Mouse (Mus musculus) liver, adult 2 months (tissue): ENCODE measurements around the gene Serinc3.

ENCODE experiments used
- CTCF ChIP-seq: fragments of 200-500 bp; IDR thresholded peaks from 2 replicates; pipeline ENCODE4 v1.5.1; 2011; ENCODE audit warnings: low read depth, low read length, control low read depth
- POLR2A ChIP-seq: fragments of 200-500 bp; IDR thresholded peaks from 2 replicates; pipeline ENCODE4 v1.6.1; 2011; ENCODE audit warnings: low read length, control low read depth; ENCODE audit not compliant: insufficient read depth; ENCODE audit errors: extremely low read depth

DNA sequence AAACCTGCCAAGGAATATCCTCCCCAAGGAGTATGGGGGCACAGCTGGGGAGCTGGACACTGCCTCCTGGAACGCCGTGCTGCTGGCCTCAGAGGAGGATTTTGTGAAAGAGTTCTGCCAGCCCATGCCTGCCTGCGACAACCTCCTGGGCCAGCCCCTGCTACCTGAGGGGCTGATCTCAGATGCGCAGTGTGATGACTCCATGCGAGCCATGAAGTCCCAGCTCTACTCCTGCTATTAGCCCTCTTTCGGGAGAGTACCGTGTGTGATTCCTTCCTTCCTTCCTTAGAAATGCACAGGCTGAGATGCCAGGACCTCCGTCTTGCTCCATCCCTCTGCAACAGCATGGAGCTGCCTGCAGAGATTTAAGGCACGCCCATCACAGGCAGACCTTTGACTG, 29.5 kb downstream of the Serinc3 start:
- no peak for TF ChIP-seq POLR2A
- no peak for TF ChIP-seq CTCF
